Mouse (Mus musculus): Measurements from ENCODE around the gene Grik4.

- TF ChIP-seq POLR2A (IDR thresholded peaks at IDR 0.05; ENCODE audit: borderline replicate concordance, extremely low read depth, insufficient read depth, insufficient read length, poor library complexity, severe bottlenecking) (no peak), CTCF (IDR thresholded peaks at IDR 0.05; ENCODE audit: borderline replicate concordance, extremely low read depth, insufficient read depth, insufficient read length) (no peak)
These were observed 220.2 kb downstream of the Grik4 start for GRCm38 (mm10) chr9:42724099-42724498.

Measured in brain, embryonic 14.5 days (tissue).